In the genomic region with DNA sequence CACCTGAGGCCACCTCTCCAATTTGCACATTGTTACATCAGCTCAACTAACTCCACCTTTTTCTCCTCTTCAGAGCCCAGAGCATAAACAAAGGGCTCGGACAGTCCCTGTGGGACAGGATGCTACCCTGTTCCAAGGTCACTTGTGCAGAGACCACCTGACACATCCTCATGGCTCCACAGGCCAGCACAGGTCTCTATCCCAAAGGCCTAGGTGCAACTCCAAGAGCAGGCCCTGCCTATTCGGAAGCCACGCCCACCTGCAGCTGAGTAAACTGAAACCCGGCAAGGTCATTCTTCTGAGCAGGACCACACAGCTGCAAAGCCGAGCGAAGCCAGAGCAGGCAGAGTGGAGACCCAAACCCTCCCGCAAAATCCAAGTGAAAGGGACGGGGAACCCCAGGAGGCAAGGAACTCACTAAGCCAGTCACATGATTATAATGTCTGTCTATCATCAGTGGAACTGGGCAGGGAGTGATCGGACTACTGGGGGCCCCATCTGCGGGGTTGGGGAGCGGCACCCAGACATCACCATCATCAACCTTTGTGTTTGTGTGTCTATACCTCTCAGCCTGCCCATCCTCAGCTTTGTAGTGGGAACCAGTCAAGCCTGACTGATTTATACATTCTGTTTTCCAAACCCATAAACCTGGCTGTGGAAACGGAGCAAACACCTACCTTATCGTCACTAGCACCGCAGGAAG, we compare ENCODE assay signal across 10 mouse cellular contexts.
DNase-seq lines count a peak whose midpoint lies in the region; ATAC-seq and TF ChIP-seq lines count a peak whose summit lies in the region.
"Had no signal": no experiment of that assay in that cellular context is flagged by ENCODE, and none has a peak within 500 bp of the region (broad histone marks: within the 10 kb centered on the region; RNA-seq: fewer than 3 reads in every experiment).

No protein-coding gene starts in this region.

- no peak overlapping the region for H3K4me2 ChIP-seq in hindbrain, postnatal 0 days (ENCODE audit: low read depth, low read length)
- H3K4me2 ChIP-seq in kidney, embryonic 14.5 days (replicated peaks; ENCODE audit: low read depth, low read length), result peak overlapping the region; percentile 30

- WGBS in hindbrain, embryonic 10.5 days, result 37% methylated on average over 14 of the region's 14 CpGs
- WGBS in hindbrain, postnatal 0 days, result 40% methylated on average over 14 of the region's 14 CpGs
- 12% methylated on average over 14 of the region's 14 CpGs for WGBS in kidney, embryonic 14.5 days
- WGBS in thymus, adult 2 months, result 87% methylated on average over 14 of the region's 14 CpGs

- H3K4me1 ChIP-seq in hindbrain, embryonic 10.5 days (replicated peaks), result peaks cover 21% of the 10 kb centered on the region
- no peaks in the 10 kb centered on the region for H3K4me1 ChIP-seq in hindbrain, postnatal 0 days (ENCODE audit: insufficient read depth, low read length)
- peaks cover 17% of the 10 kb centered on the region; the same call in 1 of the 2 replicates for H3K4me1 ChIP-seq in kidney, embryonic 14.5 days (ENCODE audit: control insufficient read depth, insufficient read depth, low read length)
- H3K4me1 ChIP-seq in thymus, adult 2 months (replicated peaks; ENCODE audit: control insufficient read depth, insufficient read depth, low read length), result peaks cover 15% of the 10 kb centered on the region

- DNase-seq in hindbrain, embryonic 10.5 days (ENCODE audit: low spot score), result peak; percentile 50
- DNase-seq in hindbrain, postnatal 0 days (ENCODE audit: low spot score), result no peak
- peak; percentile 47 for DNase-seq in adrenal gland, postnatal 25 days
- DNase-seq in lung, postnatal 10 days, result peak; percentile 18
- no peak for DNase-seq in thymus, adult 2 months
- no peak for DNase-seq in gastrocnemius, postnatal 4 days (ENCODE audit: low spot score in 2 of 2)
- no peak for DNase-seq in left cerebral cortex, adult 11 months (ENCODE audit: low spot score)
- DNase-seq: layer of hippocampus, postnatal 36 days; right cerebral cortex, adult 18-20 months had no signal

- H3K4me3 ChIP-seq in hindbrain, embryonic 10.5 days, result no peak overlapping the region
- no peak overlapping the region for H3K4me3 ChIP-seq in hindbrain, postnatal 0 days (ENCODE audit: low read length)
- H3K4me3 ChIP-seq in kidney, embryonic 14.5 days (ENCODE audit: low read length), result no peak overlapping the region
- H3K4me3 ChIP-seq in thymus, adult 2 months (ENCODE audit: control insufficient read depth, insufficient read depth, low read length), result no peak overlapping the region

- TF ChIP-seq POLR2A in thymus, adult 2 months (IDR thresholded peaks at IDR 0.05; ENCODE audit: control insufficient read depth, extremely low read depth, insufficient read depth, low read length, poor library complexity), result no peak

- H3K27me3 ChIP-seq in hindbrain, embryonic 10.5 days (ENCODE audit: insufficient read depth, poor library complexity, severe bottlenecking), result 0 out of 2 replicates have a peak, but pooled peaks cover 6% of the 10 kb centered on the region
- no peaks in the 10 kb centered on the region for H3K27me3 ChIP-seq in hindbrain, postnatal 0 days (ENCODE audit: insufficient read depth, low read length)
- H3K27me3 ChIP-seq in kidney, embryonic 14.5 days (ENCODE audit: control insufficient read depth, insufficient read depth, low read length), result no peaks in the 10 kb centered on the region
- H3K27me3 ChIP-seq in thymus, adult 2 months (ENCODE audit: control insufficient read depth, insufficient read depth, low read length), result no peaks in the 10 kb centered on the region

- ATAC-seq in hindbrain, postnatal 0 days, result no peak
- ATAC-seq in kidney, embryonic 14.5 days (ENCODE audit: low FRiP score, low TSS enrichment), result peak; percentile 92

- no peak for TF ChIP-seq CTCF in hindbrain, postnatal 0 days (IDR thresholded peaks at IDR 0.05; ENCODE audit: low read depth)
- no peak for TF ChIP-seq CTCF in thymus, adult 2 months (IDR thresholded peaks at IDR 0.05; ENCODE audit: borderline replicate concordance, control insufficient read depth, extremely low read depth, insufficient read depth, low read length, poor library complexity)

- no peak overlapping the region for H3K9ac ChIP-seq in hindbrain, postnatal 0 days (replicated peaks; ENCODE audit: low read length)
- no peak overlapping the region for H3K9ac ChIP-seq in kidney, embryonic 14.5 days (ENCODE audit: low read depth, low read length)

- no peaks in the 10 kb centered on the region for H3K36me3 ChIP-seq in hindbrain, embryonic 10.5 days
- H3K36me3 ChIP-seq in hindbrain, postnatal 0 days (ENCODE audit: insufficient read depth, low read length), result no peaks in the 10 kb centered on the region
- H3K36me3 ChIP-seq in kidney, embryonic 14.5 days (ENCODE audit: control insufficient read depth, insufficient read depth, low read length), result no peaks in the 10 kb centered on the region
- H3K36me3 ChIP-seq in thymus, adult 2 months (ENCODE audit: control insufficient read depth, insufficient read depth, low read length), result no peaks in the 10 kb centered on the region

- H3K9me3 ChIP-seq in hindbrain, embryonic 10.5 days, result no peaks in the 10 kb centered on the region
- no peaks in the 10 kb centered on the region for H3K9me3 ChIP-seq in hindbrain, postnatal 0 days (ENCODE audit: low read length)
- no peaks in the 10 kb centered on the region for H3K9me3 ChIP-seq in kidney, embryonic 14.5 days (ENCODE audit: control insufficient read depth, low read length)

- no peak overlapping the region for H3K27ac ChIP-seq in hindbrain, embryonic 10.5 days
- H3K27ac ChIP-seq in hindbrain, postnatal 0 days, result no peak overlapping the region
- no peak overlapping the region for H3K27ac ChIP-seq in kidney, embryonic 14.5 days (ENCODE audit: low read depth, low read length)
- H3K27ac ChIP-seq in thymus, adult 2 months (ENCODE audit: control insufficient read depth, insufficient read depth, low read length), result no peak overlapping the region

Comparison
In these comparisons a context has a peak if more than half of its experiments do, and no peak if none do; other contexts are left out.
1. DNase-seq: peak in hindbrain, embryonic 10.5 days (single experiment), adrenal gland, postnatal 25 days (single experiment) and lung, postnatal 10 days (single experiment); none in hindbrain, postnatal 0 days (single experiment), thymus, adult 2 months (single experiment), gastrocnemius, postnatal 4 days (0 of 2) and left cerebral cortex, adult 11 months (single experiment).